Comparison of ENCODE assay signal across 17 mouse cellular contexts in the genomic region with DNA sequence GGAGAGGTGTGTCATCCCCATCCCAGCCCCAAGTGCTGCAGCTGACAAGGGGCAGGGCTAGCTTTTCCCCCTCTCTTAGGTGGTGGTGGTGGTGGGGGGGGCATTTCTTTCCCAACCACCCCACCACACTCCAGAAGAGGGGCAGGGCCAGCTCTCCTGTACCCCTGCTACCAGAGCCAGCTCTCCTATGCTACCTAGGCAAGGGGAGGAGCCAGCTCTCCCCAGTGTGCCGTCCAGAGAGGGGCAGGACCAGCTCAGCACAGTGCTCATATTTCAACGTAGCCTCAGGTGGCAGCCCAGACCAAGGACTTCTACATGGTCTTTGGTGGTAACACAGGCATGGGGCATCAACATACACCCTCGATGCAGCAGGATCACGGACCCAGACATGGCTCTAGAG. TPM values are rescaled to one million over a fixed set of nuclear protein-coding genes. Genes with fewer than 3 reads are reported as not detected.
DNase-seq lines count a peak whose midpoint lies in the region; ATAC-seq and TF ChIP-seq lines count a peak whose summit lies in the region.
"Had no signal": no experiment of that assay in that cellular context is flagged by ENCODE, and none has a peak within 500 bp of the region (broad histone marks: within the 10 kb centered on the region; RNA-seq: fewer than 3 reads in every experiment).

No protein-coding gene starts in this region.

- ATAC-seq in kidney, embryonic 14.5 days (ENCODE audit: low FRiP score, low TSS enrichment), result peak; percentile 67; the same call in 1 of the 2 replicates
- 0 out of 2 replicates have a peak, but pooled peaks have one; percentile 32 for ATAC-seq in midbrain, embryonic 13.5 days
- ATAC-seq in midbrain, postnatal 0 days (ENCODE audit: low FRiP score), result no peak
- peak; percentile 62; the same call in 1 of the 2 replicates for ATAC-seq in embryonic facial prominence, embryonic 14.5 days (ENCODE audit: low read depth)
- 0 out of 2 replicates have a peak, but pooled peaks have one; percentile 8 for ATAC-seq in neural tube, embryonic 15.5 days (ENCODE audit: low FRiP score)
- ATAC-seq: CD4-positive, CD25-positive, alpha-beta regulatory T cell, adult 4 months; hindbrain, postnatal 0 days; liver, postnatal 0 days had no signal

- peaks cover 4% of the 10 kb centered on the region; the same call in 1 of the 2 replicates for H3K9me3 ChIP-seq in kidney, embryonic 14.5 days (ENCODE audit: control insufficient read depth, low read length)
- H3K9me3 ChIP-seq in midbrain, embryonic 13.5 days, result no peaks in the 10 kb centered on the region; the same call in 1 of the 2 replicates
- no peaks in the 10 kb centered on the region for H3K9me3 ChIP-seq in midbrain, postnatal 0 days (ENCODE audit: low read length)
- H3K9me3 ChIP-seq in embryonic facial prominence, embryonic 14.5 days (ENCODE audit: control insufficient read depth, low read length), result no peaks in the 10 kb centered on the region
- no peaks in the 10 kb centered on the region for H3K9me3 ChIP-seq in neural tube, embryonic 15.5 days (replicated peaks)
- H3K9me3 ChIP-seq: heart, embryonic 15.5 days; limb, embryonic 15.5 days had no signal

- no peak overlapping the region for H3K9ac ChIP-seq in kidney, embryonic 14.5 days (ENCODE audit: low read depth, low read length)
- no peak overlapping the region for H3K9ac ChIP-seq in midbrain, embryonic 13.5 days (replicated peaks)
- no peak overlapping the region for H3K9ac ChIP-seq in midbrain, postnatal 0 days (replicated peaks; ENCODE audit: low read length, poor library complexity, severe bottlenecking)
- H3K9ac ChIP-seq in embryonic facial prominence, embryonic 14.5 days (ENCODE audit: low read depth, low read length), result no peak overlapping the region
- no peak overlapping the region for H3K9ac ChIP-seq in neural tube, embryonic 15.5 days (replicated peaks)
- H3K9ac ChIP-seq: heart, embryonic 15.5 days; limb, embryonic 15.5 days; liver, postnatal 0 days had no signal

- no peaks in the 10 kb centered on the region for H3K36me3 ChIP-seq in kidney, embryonic 14.5 days (ENCODE audit: control insufficient read depth, insufficient read depth, low read length)
- H3K36me3 ChIP-seq in midbrain, embryonic 13.5 days, result no peaks in the 10 kb centered on the region
- H3K36me3 ChIP-seq in midbrain, postnatal 0 days (ENCODE audit: insufficient read depth, low read length), result no peaks in the 10 kb centered on the region
- H3K36me3 ChIP-seq in embryonic facial prominence, embryonic 14.5 days (ENCODE audit: control insufficient read depth, insufficient read depth, low read length), result no peaks in the 10 kb centered on the region
- no peaks in the 10 kb centered on the region for H3K36me3 ChIP-seq in neural tube, embryonic 15.5 days
- H3K36me3 ChIP-seq: heart, embryonic 15.5 days; limb, embryonic 15.5 days had no signal

- TF ChIP-seq CTCF in midbrain, postnatal 0 days (IDR thresholded peaks at IDR 0.05), result no peak

- no peak overlapping the region for H3K27ac ChIP-seq in kidney, embryonic 14.5 days (ENCODE audit: low read depth, low read length)
- no peak overlapping the region for H3K27ac ChIP-seq in midbrain, embryonic 13.5 days
- H3K27ac ChIP-seq in midbrain, postnatal 0 days (ENCODE audit: low read depth, low read length), result no peak overlapping the region
- no peak overlapping the region for H3K27ac ChIP-seq in embryonic facial prominence, embryonic 14.5 days (replicated peaks; ENCODE audit: low read depth, low read length)
- no peak overlapping the region for H3K27ac ChIP-seq in neural tube, embryonic 15.5 days (replicated peaks)
- H3K27ac ChIP-seq: heart, embryonic 15.5 days; hindbrain, postnatal 0 days; limb, embryonic 15.5 days had no signal

- DNase-seq in kidney, adult 9 months, result no peak
- DNase-seq in midbrain, postnatal 0 days (ENCODE audit: low spot score), result no peak
- no peak for DNase-seq in embryonic facial prominence, embryonic 14.5 days (ENCODE audit: low spot score)
- no peak for DNase-seq in embryo, embryonic 9.5 days (ENCODE audit: extremely low spot score)
- DNase-seq: adrenal gland, postnatal 10 days; cerebellum, adult 8-10 months; kidney, adult 2 months; liver, postnatal 0 days; right cerebral cortex, postnatal 4 days; thymus, postnatal 14 days had no signal

- H3K27me3 ChIP-seq in kidney, embryonic 14.5 days (ENCODE audit: control insufficient read depth, insufficient read depth, low read length), result no peaks in the 10 kb centered on the region
- peaks cover 15% of the 10 kb centered on the region for H3K27me3 ChIP-seq in midbrain, embryonic 13.5 days
- H3K27me3 ChIP-seq in midbrain, postnatal 0 days (ENCODE audit: insufficient read depth, low read length), result no peaks in the 10 kb centered on the region
- no peaks in the 10 kb centered on the region for H3K27me3 ChIP-seq in embryonic facial prominence, embryonic 14.5 days (replicated peaks; ENCODE audit: control insufficient read depth, insufficient read depth, low read length)
- no peaks in the 10 kb centered on the region for H3K27me3 ChIP-seq in neural tube, embryonic 15.5 days (replicated peaks)
- H3K27me3 ChIP-seq: heart, embryonic 15.5 days; limb, embryonic 15.5 days had no signal

- no peak overlapping the region for H3K4me2 ChIP-seq in kidney, embryonic 14.5 days (replicated peaks; ENCODE audit: low read depth, low read length)
- no peak overlapping the region for H3K4me2 ChIP-seq in midbrain, embryonic 13.5 days (replicated peaks)
- no peak overlapping the region for H3K4me2 ChIP-seq in midbrain, postnatal 0 days (ENCODE audit: low read depth, low read length, poor library complexity, severe bottlenecking)
- H3K4me2 ChIP-seq in embryonic facial prominence, embryonic 14.5 days (ENCODE audit: low read depth, low read length), result no peak overlapping the region
- no peak overlapping the region for H3K4me2 ChIP-seq in neural tube, embryonic 15.5 days
- H3K4me2 ChIP-seq: heart, embryonic 15.5 days; limb, embryonic 15.5 days had no signal

- H3K4me1 ChIP-seq in kidney, embryonic 14.5 days (ENCODE audit: control insufficient read depth, insufficient read depth, low read length), result peaks cover 42% of the 10 kb centered on the region
- H3K4me1 ChIP-seq in midbrain, embryonic 13.5 days (replicated peaks), result peaks cover 31% of the 10 kb centered on the region
- H3K4me1 ChIP-seq in midbrain, postnatal 0 days (ENCODE audit: insufficient read depth, low read length), result no peaks in the 10 kb centered on the region
- H3K4me1 ChIP-seq in embryonic facial prominence, embryonic 14.5 days (ENCODE audit: control insufficient read depth, insufficient read depth, low read length), result peaks cover 28% of the 10 kb centered on the region
- peaks cover 44% of the 10 kb centered on the region for H3K4me1 ChIP-seq in neural tube, embryonic 15.5 days

- H3K4me3 ChIP-seq in kidney, embryonic 14.5 days (ENCODE audit: low read length), result no peak overlapping the region
- no peak overlapping the region for H3K4me3 ChIP-seq in midbrain, embryonic 13.5 days (replicated peaks)
- H3K4me3 ChIP-seq in midbrain, postnatal 0 days (ENCODE audit: low read depth, low read length), result no peak overlapping the region
- H3K4me3 ChIP-seq in embryonic facial prominence, embryonic 14.5 days (ENCODE audit: low read depth, low read length), result no peak overlapping the region
- no peak overlapping the region for H3K4me3 ChIP-seq in neural tube, embryonic 15.5 days (replicated peaks)
- H3K4me3 ChIP-seq: heart, embryonic 15.5 days; limb, embryonic 15.5 days had no signal

- WGBS in kidney, embryonic 14.5 days, result 44% methylated on average over 4 of the region's 4 CpGs
- 71% methylated on average over 4 of the region's 4 CpGs for WGBS in midbrain, embryonic 13.5 days
- WGBS in midbrain, postnatal 0 days, result 71% methylated on average over 4 of the region's 4 CpGs
- WGBS in embryonic facial prominence, embryonic 14.5 days, result 37% methylated on average over 4 of the region's 4 CpGs
- 74% methylated on average over 4 of the region's 4 CpGs for whole genome bisulfite sequencing in neural tube, embryonic 15.5 days

RNA-seq across cellular contexts. Expression of a gene that starts 50.0 kb away (rescaled TPM):
- polyA plus RNA-seq in kidney, embryonic 14.5 days (2014; fragmentation: Nextera tagmentation; extraction: Ambion mirVana), result 7.9 and 12.3 TPM in 2 replicates
- polyA plus RNA-seq in midbrain, embryonic 13.5 days (2015; fragmentation: Nextera tagmentation; extraction: Ambion mirVana), result 14.4 and 16.6 TPM in 2 replicates
- total RNA-seq in midbrain, postnatal 0 days (2014; rRNA removed), result 40.1 and 42.5 TPM in 2 replicates
- 7.6 and 9.7 TPM in 2 replicates for polyA plus RNA-seq in midbrain, postnatal 0 days (2015; fragmentation: Nextera tagmentation; extraction: Ambion mirVana)
- polyA plus RNA-seq in embryonic facial prominence, embryonic 14.5 days (2014; fragmentation: Nextera tagmentation; extraction: Ambion mirVana), result 6.0 and 6.2 TPM in 2 replicates
- 11.3 and 12.6 TPM in 2 replicates for polyA plus RNA-seq in neural tube, embryonic 15.5 days (2015; fragmentation: Nextera tagmentation; extraction: Ambion mirVana)
